Mouse (Mus musculus) heart, postnatal 25 days (tissue): ENCODE results near the gene Git2. TPM values are rescaled to one million over a fixed set of nuclear protein-coding genes. Genes with fewer than 3 reads are reported as not detected.

Experiments used
- DNase-seq: peaks from one replicate; pipeline ENCODE4 v3.0.0; 2022; ENCODE audit warnings: low spot score
- intact Hi-C: fragments of 180-260 bp; cut with DNase I; formaldehyde crosslinking; loops from one replicate; pipeline ENCODE4 v1.15.1; 2025
- microRNA-seq: library from miRNA; unstranded; fragments of <30 nt; microRNA quantifications from one replicate; pipeline ENCODE4 v1.2.0, GENCODE M21; 2022
- total RNA-seq, 2 experiments: library from RNA; stranded (reverse); gene quantifications; 2 replicates each; pipeline ENCODE4 v1.2.3; 2021

The Git2 gene
- total RNA-seq, 2 experiments from 2014 or later: 29.1 to 37.9 TPM

DNA sequence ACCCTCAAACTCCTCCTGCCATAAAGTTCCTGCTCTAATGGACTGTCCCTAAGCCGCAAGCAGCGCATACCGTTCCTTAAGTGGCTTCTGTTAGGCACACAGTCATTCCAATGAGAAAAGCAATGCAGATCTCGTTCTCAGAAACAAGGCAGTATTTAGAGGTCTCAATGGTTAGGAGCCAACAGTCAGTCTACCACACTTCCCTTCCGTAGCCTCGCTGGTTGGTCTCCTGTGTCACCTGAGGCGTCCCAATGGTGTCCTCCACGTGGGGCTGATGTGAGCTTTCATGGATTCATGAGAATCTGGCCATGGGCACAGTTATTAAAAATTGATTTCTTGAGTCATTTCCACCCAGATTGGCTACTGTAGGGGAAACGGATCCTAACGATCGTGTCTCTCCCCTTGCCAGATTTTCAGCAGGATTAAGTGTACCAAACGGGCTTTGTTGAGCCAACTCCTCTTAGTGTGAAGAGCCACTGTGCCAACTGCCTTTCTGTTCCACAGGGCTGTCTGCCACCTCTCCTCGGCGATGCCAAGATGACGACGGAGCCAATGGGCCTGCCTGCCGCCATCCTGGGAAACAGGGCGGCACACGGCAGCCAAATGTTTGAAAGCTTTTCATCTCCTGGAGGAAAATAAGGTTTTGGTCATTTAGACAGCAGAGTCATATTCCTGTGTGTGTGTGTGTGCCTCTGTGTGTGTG, 77.1 kb downstream of the Git2 start:
- intact Hi-C loops: no loop called here
- DNase-seq: no peak

DNA sequence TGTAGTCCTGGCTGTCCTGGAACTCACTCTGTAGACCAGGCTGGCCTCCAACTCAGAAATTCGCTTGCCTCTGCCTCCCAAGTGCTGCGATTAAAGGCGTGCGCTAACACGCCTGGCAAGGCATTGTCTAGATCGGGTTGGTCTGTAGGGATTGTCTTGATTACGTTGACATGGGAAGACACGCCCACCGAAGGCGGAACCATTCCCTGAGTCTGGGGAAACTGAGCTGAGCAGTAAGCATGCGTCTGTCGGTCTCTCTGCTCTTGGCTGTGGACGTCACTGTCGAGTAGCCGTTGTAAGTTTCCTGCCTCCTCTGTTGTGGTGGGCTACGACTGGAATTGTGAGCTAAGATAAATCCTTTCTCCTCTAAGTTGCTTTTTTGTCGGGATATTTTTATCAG, 78.4 kb downstream of the Git2 start:
- intact Hi-C loops: no loop called here
- no peak for DNase-seq

DNA sequence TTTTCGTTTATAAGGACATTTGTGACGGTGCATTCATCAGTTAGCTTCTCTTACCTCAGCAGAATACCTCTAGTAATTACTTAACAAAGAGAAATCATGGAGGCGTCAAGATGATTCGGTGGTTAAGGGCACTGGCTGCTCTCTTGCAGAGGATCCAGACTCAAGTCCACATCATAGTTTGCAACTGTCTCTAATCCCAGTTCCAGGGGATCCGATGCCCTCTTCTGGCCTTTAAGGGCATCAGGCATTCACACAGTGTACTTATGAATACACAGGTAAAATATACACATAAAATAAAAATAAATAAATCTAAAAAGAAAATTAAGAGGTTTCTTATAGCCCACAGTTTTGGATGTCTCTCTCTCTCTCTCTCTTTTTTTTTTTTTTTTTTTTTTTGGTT, 79.5 kb downstream of the Git2 start:
- intact Hi-C loops: no loop called here

DNA sequence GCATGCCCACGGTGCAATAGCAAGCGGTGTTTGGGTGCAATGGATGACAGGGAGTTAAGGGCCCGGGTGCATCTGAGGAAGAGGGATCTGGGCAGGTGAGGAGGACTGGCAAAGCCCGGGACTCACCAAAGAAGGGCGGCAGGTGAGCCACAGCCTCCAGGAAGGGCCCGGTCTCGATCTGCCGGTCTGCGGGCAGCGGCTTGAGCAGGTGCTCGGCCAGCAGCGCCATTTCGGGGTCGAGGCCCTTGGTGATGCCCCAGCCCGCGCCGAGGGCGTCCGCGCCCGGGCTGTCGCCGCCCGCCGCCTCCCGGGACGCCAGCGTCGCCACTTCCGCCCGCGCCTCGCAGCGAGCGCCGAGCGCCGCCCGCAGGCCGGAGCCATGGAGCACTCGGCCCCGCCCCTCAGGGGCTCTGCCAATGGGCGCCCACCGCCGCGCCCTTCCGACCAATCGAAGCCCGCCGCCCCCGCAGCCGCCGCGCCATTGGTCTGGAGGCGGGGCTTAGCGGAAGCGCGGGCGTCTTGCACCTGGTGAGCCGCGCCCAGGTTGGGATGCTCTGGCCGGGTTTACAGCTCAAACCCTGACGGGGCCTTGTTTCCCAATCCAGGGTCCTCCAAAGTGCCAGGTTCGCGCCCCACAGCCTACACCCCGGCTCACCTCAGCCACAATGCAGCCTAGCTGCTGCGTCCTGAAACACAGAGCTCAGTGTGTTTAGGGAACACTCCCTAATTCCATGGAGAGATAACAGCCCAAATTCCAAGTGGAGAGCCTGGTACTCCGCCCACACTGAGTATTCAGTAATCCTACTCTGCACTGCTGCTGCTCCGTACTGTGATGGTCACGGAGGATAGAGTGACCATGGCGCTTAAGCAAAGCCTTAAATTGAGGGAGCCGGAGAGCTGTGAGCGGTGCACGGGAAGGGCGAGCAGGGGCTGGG, 84.4 kb downstream of the Git2 start, which contains the start of gene Gltp:
Gltp (minus strand) TSS at position 352 of the 935 bp plus-strand sequence.
- intact Hi-C loops: no loop called here
- DNase-seq: peak; percentile 85

More for the DNA sequence above, 79.5 kb downstream of the Git2 start:
- DNase-seq: no peak

DNA sequence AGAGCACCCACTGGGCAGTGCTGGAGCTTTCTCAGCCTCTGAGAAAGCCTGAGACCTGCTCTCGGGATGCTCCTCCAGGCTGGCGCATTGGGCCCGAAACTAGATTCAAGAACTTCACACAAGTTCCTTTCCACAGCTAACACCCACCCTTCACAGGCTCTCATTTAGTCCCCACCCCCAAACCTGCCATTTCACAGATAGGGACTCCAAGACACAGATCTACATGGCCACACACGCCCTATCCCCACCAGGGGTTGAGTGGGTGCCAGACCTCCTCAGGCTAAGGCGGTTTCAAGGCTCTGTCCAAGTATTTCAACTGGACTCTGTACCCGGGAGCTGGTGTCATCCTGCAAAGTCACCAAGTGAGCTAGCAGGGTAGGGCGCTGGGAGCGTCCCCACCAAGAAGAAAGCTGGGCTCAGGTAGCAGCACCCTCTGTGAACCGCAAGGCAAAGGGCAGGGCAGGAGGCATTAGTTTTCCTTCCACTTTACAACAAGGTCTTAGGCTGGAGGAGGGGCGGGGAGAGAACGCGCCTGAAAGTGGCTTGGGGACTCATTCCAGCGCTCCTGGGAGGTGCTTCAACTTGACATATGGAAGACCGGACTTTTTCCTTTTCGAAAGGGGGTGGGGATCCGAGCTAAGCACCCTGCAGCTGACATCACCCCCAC, 85.5 kb downstream of the Git2 start:
- intact Hi-C loops: loop anchor here (2.0 kb wide), 1 partner anchor 21 kb away; no protein-coding TSS in a partner anchor
- no peak for DNase-seq

DNA sequence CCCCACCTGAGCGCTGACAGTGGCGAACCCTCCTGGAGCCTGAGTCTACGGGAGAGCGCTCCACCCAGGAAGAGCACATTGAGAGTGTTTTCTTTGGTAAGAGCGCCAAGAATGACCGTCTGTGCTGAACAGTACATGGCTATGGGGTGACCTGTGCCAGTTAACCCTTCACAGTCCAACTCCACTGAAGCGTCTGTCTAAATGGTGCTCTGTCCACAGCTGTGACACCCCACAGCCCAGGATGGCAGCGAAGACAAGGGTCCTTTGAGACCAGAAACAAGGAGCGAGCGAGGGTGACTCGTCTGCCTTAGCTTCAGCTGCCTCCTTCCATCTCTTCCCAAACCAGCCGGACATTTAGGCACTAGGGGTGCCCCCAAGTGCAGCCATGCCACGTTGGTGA, 86.6 kb downstream of the Git2 start:
- DNase-seq: no peak

DNA sequence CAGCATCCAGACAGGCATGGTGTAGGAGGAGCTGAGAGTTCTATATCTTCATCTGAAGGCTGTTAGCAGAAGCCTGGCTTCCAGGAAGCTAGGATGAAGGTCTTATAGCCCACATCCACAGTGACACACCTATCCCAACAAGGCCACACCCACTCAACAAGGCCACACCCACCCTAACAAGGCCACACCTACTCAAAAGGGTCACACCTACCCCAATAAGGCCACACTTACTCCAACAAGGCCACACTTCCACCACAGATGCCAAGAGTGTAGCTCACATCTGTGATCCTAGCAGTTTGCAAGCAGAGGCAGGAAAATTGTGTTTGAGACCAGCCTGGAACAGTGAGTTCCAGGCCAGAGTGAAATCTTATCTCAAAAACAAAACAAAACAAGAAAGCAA, 87.4 kb downstream of the Git2 start:
- no peak for DNase-seq
- intact Hi-C loops: loop anchor here (2.0 kb wide), 1 partner anchor 19 kb away; no protein-coding TSS in a partner anchor

More for the DNA sequence above, 86.6 kb downstream of the Git2 start:
- intact Hi-C loops: loop anchor here (2.0 kb wide), 1 partner anchor 20 kb away; no protein-coding TSS in a partner anchor

DNA sequence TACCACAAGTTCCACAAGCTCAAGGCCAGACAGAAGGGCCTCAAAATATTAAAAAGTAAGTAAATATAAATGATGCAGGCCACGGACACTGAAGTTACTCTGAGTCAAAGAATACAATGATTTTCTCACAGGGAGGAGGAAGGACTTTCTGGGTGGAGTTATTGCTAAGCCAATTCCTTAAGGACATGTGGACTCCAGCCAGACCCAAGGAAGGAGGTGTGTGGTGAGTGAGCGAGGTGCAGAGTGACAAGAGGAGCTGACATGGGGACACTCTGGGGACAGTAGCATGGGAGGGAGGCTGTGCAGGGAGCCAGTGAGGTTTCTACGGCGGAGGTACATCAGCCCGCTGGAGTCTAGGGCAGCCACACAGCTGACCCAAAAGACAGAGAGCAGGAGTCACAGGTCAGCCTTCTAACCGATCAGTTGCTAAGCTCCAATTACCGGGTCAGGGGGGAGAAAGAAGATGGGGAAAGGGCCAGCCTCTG, 88.5 kb downstream of the Git2 start:
- intact Hi-C loops: no loop called here
- DNase-seq: no peak

DNA sequence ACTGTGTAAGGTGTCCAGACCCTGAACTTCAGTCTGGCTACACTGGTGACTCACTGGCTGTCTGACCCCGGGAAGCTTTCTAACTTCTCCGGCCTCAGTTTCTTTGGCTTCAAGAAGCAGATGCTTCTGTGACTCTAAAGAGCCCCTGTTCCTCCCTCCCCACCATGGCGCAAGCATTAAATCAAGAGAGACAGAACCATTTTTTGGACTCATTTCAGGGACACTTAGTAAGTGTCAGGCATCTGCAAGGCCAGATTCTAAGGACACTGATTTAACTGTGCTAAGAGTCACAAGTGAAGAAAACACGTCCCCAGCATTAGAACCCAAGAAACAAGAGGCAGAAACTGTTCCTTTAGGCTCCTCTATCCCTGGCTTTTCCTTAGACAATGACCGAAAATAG, 89.3 kb downstream of the Git2 start:
- intact Hi-C loops: no loop called here
- DNase-seq: no peak

DNA sequence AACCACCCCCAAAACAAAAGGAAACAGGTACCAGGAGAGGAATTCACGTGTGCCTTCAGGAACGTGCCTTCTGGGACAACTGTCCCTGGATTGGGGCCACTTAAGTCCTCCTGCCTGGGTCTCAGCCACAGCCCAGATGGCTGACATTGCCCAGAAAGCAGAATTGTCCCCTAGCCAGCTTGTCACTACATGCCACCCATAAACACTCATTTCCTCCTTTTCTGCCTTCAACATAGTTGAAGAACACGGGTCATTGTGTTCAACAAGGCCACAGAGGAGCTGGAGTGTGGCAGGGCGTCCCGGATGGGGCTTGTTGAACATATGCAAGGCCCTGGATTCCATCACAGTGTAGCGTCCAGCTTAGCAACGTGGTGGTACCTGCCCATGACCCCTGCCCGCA, 93.6 kb downstream of the Git2 start:
- no peak for DNase-seq
- intact Hi-C loops: no loop called here

DNA sequence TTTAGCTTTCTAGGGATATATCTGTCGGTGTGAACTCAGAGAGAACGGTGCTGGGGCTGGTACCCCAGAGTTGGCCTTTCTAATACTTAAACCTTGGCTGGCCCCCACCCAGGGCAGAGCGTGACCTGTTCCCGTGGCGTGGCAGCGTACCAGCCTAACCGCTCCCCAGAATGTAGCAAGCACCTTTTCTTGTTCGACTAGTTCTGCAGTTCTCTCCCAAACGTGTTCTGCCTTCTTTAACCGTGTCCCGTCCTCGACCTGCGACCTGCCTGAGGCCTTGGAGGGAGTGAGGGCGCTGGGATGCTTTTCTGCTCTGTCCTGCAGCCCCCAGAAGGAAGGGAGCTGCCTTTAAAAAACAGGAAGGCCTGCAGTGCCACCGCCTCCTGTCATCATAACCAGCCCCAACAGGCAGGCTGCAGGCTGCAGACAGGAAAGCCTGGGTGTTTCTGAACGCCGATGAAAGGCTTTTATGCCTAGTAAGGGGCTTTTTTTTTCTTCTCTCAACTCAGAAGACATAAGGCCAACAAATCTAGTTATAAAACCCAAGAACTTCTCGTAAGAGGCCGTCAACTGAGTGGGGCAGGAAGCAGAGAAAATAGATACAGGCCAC, 94.5 kb downstream of the Git2 start:
- no peak for DNase-seq
- intact Hi-C loops: no loop called here

DNA sequence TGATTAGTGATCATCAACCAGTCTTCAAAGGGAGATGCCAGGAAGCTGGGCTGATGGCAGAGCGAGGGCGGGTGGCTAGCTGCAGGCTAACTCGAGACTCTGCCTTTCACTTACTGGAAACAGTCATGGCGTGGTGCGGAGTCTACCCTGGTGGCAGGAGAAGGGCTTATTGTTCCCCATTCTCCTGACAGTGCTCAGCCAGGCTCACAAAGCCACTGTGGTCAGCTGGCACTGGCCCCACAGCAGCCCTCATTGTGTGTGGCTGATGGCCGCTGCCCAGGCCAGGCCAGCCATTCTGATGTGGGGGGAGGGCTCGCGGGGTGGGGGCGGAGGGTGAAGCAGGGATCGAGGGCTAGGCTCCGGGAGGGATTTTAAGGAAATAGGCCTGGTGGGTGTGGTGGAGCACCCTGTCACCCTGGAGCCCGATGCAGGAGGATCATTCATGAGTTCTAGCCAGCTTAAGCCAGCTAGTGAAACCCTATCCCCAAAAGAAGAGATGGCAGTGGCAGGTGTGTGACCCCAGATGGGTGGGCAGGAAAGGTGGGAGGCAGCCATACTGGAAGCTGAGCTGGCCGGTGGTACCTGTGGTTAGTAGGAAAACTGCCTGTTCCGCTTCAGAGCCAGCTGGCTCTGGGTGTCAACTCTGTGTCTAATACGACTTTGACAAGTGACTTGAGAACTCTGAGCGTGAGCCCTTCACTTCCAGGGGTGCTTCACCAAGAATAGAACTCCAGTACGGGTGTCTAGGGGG, 95.3 kb downstream of the Git2 start:
- no peak for DNase-seq

More for the DNA sequence above, 95.3 kb downstream of the Git2 start:
- intact Hi-C loops: no loop called here

Small RNA genes within 50 kb of the gene (microRNA-seq; reads per million reads assigned to microRNA genes)
- not detected for gene Mir7028

Other genes starting within 250 kb of the Git2 start
- gene Fam222a, start 207.5 kb downstream of the Git2 start, total RNA-seq: 1 to 10 TPM; 2.4 to 4.2 TPM
- gene Trpv4, start 117.1 kb downstream of the Git2 start, total RNA-seq: 1 to 10 TPM; 5.1 to 5.3 TPM
- gene Gltp, start 84.5 kb downstream of the Git2 start, total RNA-seq: 10 to 100 TPM; 17.1 to 18.0 TPM
- 1 to 10 TPM; 3.5 to 3.6 TPM for gene Tchp, start 67.8 kb downstream of the Git2 start, total RNA-seq
- gene Ankrd13a, start 840 bp downstream of the Git2 start, total RNA-seq: 10 to 100 TPM; 31.3 to 35.2 TPM
- gene 1500011B03Rik, start 48.0 kb upstream of the Git2 start, total RNA-seq: 1 to 10 TPM; 5.1 to 5.7 TPM
- gene 4930519G04Rik, start 78.1 kb upstream of the Git2 start, total RNA-seq: not detected
- not detected for gene Gm9936, start 83.2 kb upstream of the Git2 start, total RNA-seq
- gene Oasl2, start 121.4 kb upstream of the Git2 start, total RNA-seq: 1 to 10 TPM; 4.0 to 8.1 TPM
- under 1 TPM; 0.78 TPM for gene Oasl1, start 147.7 kb upstream of the Git2 start, total RNA-seq
- 10 to 100 TPM; 25.1 to 29.4 TPM for gene 2210016L21Rik, start 166.6 kb upstream of the Git2 start, total RNA-seq
- not detected for gene Hnf1a, start 195.6 kb upstream of the Git2 start, total RNA-seq
- 10 to 100 TPM; 34.8 to 35.5 TPM for gene Sppl3, start 235.6 kb upstream of the Git2 start, total RNA-seq